Mouse (Mus musculus): Measurements from ENCODE around the gene Calcb.
"Not testable (repeated sequence)": the region's sequence is repeated elsewhere in the genome, so short reads cannot be mapped to it uniquely, and the experiment has no call there.

Calcb gene

DNA sequence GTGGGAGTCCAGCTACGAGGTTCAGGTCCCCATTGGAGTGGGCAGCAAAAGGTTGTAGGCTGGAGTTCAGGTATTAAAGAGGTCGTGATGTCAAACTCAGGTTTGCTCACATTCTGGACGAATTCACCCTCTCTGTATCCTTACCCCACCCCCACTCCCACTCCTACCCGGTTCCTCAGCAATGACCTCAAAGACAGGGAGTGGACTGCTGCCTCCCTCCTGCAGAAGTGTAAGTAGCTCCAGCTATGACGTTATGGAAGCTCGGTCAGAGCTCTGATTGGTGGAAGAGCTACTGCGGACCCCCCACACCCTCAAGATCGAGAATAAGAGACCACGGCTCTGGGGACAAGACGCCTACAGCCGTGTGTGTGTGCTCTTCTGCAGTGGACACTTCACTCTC lies at the start of gene Calcb:
Calcb (plus strand) TSS at position 344 of the 400 bp plus-strand sequence.
- no peak for DNase-seq

DNA sequence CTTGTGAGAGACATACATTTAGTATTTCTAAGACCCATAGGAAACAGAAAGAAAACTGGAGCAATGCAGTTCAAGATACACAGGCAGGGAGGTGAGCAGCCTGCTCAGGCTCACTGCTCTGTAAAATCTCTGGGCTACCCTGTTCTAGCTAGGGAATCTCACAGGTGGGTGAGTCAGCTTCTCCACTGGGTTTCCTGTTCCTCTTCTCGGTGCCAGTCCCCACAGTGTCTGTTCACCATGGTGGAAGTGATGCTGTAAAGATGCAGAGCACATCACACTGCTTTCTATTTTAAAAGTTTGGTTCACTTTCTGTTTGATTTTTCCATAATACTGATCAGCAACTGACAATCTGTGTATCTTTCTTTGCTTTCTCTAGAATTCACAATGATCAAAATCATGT lies 47.0 kb upstream of the Calcb start:
- no peak for DNase-seq

DNA sequence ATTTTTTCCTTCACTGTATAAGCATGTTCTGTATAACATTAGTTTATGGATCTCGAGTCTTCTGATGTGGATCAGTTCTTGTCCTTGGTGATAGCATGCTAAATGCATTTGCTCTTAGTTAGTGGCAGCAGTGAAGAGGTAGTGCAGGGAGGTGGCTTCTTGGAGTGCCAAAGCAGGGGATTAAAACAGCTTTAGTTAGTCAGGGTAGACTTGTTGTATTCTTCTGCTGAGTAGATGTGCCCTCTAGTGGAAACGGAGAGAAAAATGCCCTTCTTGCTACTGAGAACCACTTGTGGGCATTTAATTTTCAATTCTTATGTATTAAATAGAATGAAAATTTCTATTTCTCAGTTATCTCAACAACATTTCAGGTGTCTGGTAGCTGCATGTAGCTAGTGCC lies 45.7 kb upstream of the Calcb start:
- no peak for DNase-seq

GRCm38 (mm10) chr7:114692339-114692738 lies 26.1 kb upstream of the Calcb start:
- DNase-seq: no peak

GRCm38 (mm10) chr7:114700871-114701270 lies 17.6 kb upstream of the Calcb start:
- no peak for DNase-seq

- no peak for DNase-seq
Measured at GRCm38 (mm10) chr7:114706716-114707115, 11.7 kb upstream of the Calcb start.

DNA sequence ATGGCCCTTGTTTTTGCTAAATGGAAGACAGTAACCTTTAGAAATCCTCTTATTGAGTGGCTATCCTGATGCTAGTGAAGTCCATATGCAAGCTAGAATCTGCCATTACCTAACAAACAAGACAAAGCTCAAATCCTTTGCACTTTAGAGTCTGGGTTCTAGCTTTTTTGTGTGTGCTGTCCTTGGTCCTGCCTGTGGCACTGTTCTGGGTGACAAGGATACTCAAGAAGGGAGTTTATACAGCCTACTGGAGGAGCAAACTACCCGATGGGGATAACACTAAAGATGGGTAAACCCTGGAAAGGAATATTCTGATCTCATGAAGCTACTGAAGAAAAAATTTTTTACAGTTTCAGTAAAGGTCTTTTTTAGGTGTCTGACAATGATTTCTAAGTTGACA lies 11.0 kb upstream of the Calcb start:
- no peak for DNase-seq

- DNase-seq: no peak
Measured at GRCm38 (mm10) chr7:114710419-114710818, 8.0 kb upstream of the Calcb start.

DNA sequence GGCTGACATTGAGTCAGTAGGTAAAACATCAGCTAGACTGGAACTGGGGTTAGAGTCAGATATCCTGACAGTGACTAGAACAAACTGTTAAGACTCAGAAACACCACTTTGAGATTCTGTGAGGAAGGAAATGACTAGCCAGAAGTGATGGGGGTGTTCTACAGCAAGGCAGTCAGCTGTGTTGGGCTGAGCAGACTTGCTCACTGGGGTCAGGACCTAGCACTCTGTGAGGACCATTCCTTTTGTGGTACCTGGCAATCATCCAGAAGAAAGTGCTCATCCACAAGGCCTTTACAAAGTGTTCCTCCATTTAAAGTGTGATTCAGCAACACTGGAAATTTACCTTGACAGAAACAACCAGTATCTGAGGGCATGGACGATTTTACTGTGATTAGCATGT lies 5.9 kb upstream of the Calcb start:
- DNase-seq: no peak

DNA sequence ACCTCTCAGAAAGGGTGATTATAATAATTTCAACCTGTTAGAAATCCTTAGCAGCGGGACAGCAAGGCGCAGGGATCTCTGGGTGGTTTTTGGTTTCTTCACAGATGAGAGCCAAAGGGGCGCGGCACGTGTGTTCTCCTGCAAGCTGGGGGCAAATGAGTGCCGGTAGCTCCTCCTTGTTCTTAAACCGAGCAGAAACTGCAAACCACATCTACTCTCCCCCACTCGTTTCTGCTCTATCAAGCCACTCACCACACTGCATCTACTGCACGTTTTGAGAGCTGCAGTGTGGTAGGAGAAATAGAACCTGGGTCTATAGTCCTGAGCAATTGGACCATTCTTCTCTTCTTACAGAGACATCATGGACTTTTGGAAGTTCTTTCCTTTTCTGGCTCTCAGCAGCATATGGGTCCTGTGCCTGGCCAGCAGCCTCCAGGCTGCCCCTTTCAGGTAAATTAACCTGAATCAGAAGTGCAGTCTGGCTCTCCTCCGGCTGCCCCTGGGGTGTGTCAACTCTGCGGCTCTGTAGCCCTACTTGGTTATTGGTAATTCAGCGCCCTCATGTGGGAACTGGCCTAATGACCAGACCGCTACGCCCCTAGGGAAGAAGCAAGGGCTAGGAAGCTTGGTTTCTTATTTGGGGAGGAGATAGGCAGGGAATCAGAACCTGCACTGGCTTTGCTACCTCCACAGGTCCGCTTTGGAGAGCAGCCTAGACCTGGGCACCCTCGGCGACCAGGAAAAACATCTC lies 1.1 kb downstream of the Calcb start:
- peak; percentile 19 for DNase-seq

- not testable (repeated sequence) for DNase-seq
Measured at GRCm38 (mm10) chr7:114729696-114730095, 11.3 kb downstream of the Calcb start.

DNA sequence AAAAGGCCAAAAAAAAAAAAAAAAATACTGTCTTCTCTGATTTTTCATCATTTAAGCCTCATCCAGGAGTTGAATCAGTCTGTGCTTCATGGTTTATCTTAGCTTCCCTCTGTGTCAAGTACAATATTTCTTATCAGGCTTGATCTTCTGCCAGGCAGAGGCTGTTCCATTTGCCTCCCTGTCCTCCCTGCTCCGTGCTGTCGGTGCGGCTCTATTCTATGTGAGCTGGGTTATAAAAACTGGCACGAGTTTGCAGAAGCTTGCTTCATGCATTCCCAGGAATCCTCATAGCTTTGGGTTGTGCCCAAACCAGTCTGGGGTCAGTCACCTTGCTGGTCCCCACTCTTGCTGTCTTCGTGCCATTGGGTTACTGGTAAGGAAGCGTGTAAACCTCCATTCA lies 12.7 kb downstream of the Calcb start:
- DNase-seq: no peak

GRCm38 (mm10) chr7:114731700-114732099 lies 13.3 kb downstream of the Calcb start:
- not testable (repeated sequence) for DNase-seq

GRCm38 (mm10) chr7:114736256-114736655 lies 17.8 kb downstream of the Calcb start:
- no peak for DNase-seq

GRCm38 (mm10) chr7:114738166-114738565 lies 19.7 kb downstream of the Calcb start:
- no peak for DNase-seq

DNA sequence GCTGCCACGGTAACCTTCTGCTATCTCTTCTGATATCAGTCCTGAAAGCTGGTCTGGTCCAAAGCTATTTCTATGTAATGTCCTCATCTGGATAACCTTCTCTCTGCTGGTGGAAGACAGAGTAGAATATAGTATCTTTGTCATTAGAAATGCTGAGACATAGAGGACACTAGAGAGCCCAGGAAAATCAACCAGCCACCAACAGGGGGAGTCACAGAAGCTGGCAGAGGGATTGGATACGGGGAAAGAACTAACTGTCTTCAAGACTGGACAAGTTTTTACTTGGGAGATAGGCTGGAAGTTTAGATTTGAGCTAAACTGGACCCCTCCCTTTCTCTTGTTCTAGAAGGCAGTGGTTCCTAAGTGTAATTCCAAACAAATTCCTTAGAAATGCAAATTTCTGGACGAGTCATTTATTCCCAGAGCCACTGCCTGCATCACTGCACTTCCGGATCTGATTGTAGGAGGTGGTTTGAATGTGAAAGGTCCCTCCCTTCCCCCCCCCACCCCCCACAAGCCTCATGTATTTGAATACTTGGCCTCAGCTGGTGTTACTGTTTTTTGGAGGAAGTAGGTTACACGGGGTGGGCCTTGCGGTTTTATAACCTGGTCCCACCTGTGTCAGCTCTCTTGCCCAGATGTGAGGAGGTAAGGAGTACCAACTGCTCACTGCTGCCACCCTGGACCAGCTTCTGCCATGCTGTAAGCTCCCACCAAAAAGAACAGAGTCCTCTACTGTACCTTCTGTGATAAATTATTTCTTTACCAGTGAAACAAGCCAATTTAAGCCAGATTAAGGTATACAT lies 22.1 kb downstream of the Calcb start:
- peak; percentile 20 for DNase-seq

DNA sequence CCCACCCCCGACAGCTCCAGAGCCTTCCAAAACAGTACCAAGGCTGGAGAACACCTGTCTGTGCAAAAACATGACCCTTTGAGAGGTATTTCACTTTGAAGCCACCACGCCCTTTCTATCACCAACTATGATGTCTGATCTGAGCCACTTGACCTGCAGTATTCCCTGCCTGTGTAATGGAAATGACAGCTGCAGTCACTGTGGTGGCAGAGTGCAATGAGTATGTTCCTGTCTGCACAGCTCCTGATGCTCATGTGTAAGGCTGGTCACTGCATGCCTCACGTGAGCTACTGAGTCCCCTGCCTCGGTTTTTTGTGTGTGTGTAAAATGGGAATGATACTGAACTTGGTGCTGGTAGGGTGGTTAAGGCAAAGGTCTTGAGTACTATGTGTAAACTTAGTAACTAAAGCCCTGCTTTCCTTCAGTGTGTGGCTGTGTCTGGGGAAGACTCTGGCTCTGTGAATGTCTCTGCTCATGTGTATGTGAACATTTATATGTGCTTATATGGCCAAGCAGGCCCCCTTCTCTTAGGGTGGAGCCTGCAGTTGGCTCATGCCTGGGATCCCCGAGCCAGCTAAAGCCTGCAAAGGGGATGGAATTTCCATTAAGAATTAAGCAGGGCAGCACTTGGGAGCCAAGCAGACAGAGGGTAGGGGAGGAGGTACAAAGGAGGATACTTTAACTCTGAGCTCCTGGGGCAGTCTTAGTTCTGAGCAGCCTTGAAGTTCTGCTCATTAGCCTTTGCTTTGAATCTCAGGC lies 24.8 kb downstream of the Calcb start, which contains the start of gene Insc:
Insc (plus strand) TSS at position 673 of the 759 bp plus-strand sequence.
- DNase-seq: no peak

DNA sequence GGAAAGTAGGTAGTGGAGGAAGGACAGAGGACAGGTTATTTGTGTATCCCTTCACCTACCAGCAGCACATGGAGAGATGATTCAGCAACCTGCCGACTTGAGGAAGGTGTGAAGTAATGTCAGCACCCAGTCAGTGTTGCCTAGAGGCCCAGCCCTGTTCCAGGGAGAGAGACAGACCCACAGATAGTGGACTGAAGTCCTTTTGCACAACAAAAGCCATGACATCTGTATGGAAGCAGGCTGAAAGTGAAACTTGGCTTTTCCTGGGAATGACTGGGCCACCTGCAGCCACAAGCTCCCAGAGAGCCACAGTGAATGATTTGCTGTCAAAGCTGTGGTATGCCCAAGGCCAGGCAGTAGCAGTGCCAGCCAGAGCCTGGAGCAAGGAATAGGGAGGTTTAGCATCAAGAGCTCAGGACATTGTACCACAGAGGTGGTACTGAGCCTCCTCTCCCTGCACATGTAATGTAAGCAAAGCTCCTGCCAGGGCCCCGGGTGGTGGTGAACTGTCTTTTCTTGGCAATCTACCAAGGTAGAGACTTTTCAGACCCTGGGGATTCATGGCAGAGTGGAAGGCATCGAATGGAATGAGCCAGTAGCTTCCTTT lies 26.3 kb downstream of the Calcb start:
- DNase-seq: no peak

DNA sequence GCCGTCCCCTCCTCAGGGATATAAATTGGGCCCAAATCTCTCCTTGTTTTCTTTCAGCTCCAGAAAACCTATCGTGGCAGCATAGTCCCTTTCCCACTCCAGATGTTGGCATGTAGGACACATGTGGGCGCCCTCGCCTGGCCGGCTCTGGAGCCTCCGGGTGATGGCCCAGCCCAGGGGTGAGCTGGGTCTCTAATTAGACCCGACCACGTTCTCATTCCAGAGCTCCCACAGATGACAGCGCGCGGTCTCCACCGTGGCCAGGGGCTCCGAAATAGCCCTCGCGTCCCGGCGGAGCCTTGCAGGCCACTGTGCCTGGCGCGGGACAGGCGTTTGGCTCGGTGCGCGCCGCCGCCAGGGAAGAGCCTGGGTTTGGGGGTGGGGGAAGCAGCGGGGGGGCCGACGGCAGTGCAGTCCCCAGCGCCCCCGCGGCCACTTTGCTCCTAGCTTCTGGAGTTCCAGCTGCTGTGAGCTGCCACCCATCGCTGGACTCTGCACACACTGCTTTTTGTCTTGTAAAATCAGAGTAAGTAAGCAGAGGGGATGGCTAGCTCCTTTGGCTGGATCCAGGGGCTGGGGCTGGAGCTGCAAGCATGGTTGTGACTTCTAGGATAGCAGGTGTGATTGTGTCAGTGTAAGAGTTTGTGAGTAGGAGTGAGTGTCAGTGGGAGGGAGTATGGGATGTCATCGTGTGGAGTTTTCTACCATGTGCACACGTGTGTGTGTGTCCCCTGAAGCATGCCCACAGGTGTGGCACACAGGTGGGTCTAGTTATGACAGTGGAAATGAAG lies 27.2 kb downstream of the Calcb start:
- peak; percentile 16 for DNase-seq

DNA sequence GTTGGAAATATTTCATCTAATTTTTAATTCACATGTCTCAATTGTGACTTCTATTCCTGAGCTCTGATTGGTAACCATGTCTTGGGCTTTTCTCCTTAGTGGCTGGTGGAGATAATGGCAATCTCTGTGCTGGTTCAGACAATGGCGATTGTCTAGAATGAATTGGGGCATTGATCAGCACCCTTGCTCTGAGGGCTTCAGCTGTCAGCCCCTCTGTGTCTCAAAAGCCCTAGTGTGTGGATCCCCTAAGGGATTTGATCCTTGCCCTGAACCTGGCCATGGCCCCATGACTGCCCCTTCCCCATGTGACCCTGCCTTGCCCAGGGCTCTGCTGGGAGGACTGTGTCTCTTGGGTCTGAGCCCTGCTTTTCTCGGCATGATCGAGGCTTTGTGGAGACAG lies 29.2 kb downstream of the Calcb start:
- DNase-seq: no peak

GRCm38 (mm10) chr7:114748239-114748638 lies 29.8 kb downstream of the Calcb start:
- no peak for DNase-seq

DNA sequence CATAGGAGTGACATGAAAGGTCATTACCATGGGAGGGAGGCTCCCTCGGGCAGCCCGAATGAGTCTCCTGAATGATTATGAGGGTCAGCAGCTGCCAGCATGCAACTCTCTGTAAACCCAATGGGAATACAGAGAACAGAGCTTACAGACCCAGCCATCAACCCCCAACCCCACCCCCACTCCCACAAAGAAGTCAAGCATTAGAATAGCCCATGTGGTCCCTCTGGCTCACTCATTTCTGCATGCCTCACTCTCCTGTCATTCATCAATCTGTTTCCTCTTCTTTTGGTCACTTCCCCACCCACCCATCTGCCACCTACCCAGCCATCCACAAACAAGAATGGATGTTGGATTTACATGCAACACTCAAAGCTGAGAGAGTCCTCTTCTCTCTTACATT lies 35.0 kb downstream of the Calcb start:
- DNase-seq: no peak
